Mouse (Mus musculus): Measurements from ENCODE around the gene Lrwd1.

DNA sequence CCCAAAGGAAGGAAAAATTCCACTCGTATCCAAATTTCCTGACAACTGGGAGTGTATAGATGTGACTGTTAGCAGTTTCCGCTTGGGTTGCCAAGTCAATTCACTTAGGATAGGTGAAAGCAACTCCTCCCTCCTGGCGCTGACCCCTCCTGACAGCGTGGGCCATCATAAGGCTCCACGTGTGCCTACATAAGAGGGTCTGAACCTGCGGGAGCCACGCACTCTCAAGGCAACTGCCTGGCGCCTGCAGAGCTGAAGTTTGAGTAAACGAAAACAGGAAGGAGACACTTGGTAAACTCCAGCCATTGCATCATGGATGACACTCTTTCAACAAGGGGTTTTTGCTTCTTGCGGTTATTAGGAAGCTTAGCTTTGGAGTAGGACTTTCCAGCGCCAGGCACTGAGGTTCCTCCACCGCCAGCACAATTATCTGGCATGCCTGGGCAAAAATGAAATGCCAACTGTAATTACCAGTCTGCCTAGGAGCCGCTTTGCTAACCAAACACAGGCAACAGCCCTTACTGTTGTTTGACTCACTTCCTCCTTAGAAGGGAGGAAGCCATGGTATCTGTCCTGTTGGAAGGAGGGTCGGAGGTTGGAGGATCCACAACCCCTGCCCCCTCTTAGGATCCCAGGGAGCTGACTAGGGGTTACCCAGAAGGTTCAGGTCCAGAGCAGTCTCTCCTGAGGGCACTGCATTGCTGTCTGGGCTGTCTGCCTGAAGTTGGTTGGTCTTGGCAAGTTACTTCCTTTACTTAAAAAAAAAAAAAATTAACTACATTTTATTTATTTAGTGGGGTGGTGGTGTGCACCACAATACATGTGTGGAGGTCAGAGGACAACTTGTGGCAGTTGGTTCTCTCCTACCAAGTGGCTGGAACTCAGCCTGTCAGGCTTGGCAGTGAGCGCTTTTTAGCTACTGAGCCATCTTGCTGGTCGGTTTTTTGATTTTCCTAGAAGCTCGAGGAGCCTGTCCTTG lies 35.8 kb upstream of the Lrwd1 start:
- no peak for TF ChIP-seq RCOR1 (conservative IDR thresholded peaks at IDR 0.05; ENCODE audit: low read depth, low read length)
- TF ChIP-seq E2F4 (IDR thresholded peaks at IDR 0.05; ENCODE audit: insufficient replicate concordance, low read depth, low read length) = no peak
- TF ChIP-seq CTCF (conservative IDR thresholded peaks at IDR 0.05 in 1 of 2, IDR thresholded peaks at IDR 0.05 in 1 of 2; ENCODE audit: low read depth in 2 of 2, low read length in 2 of 2) = no peak
- TF ChIP-seq NELFE (IDR thresholded peaks at IDR 0.05; ENCODE audit: low read depth, low read length) = no peak
- no peak for TF ChIP-seq RAD21 (IDR thresholded peaks at IDR 0.05; ENCODE audit: low read depth, low read length)
